Mouse (Mus musculus): ENCODE measurements around the gene Fancd2os.

Gene Fancd2os

GRCm38 (mm10) chr6:113600543-113601139 lies at the start of gene Fancd2os:
Gene Fancd2os (minus strand): TSS chr6:113600715.
- DNase-seq = peak; percentile 7 to 19

- DNase-seq = no peak
These were observed 49.7 kb upstream of the Fancd2os start for GRCm38 (mm10) chr6:113650197-113650640.

GRCm38 (mm10) chr6:113649346-113650196 lies 49.1 kb upstream of the Fancd2os start:
- DNase-seq = no peak

GRCm38 (mm10) chr6:113644808-113645207 lies 44.3 kb upstream of the Fancd2os start:
- peak in 1 of 2 experiments; percentile 53 for DNase-seq

GRCm38 (mm10) chr6:113643967-113644366 lies 43.5 kb upstream of the Fancd2os start:
- no peak for DNase-seq

GRCm38 (mm10) chr6:113643021-113643420 lies 42.5 kb upstream of the Fancd2os start:
- DNase-seq = no peak

GRCm38 (mm10) chr6:113642605-113643004 lies 42.1 kb upstream of the Fancd2os start:
- no peak for DNase-seq

GRCm38 (mm10) chr6:113639201-113639600 lies 38.7 kb upstream of the Fancd2os start:
- no peak for DNase-seq

GRCm38 (mm10) chr6:113638302-113639040 lies 38.0 kb upstream of the Fancd2os start, which contains the start of gene Irak2:
Gene Irak2 (plus strand): TSS chr6:113638467.
- DNase-seq = peak; percentile 97 to 98

- DNase-seq = no peak
These were observed 32.3 kb upstream of the Fancd2os start for GRCm38 (mm10) chr6:113632863-113633262.

GRCm38 (mm10) chr6:113630322-113630721 lies 29.8 kb upstream of the Fancd2os start:
- DNase-seq = no peak

GRCm38 (mm10) chr6:113624989-113625770 lies 24.7 kb upstream of the Fancd2os start:
- DNase-seq = peak; percentile 17 to 40

- peak; percentile 91 to 95 for DNase-seq
These were observed 23.6 kb upstream of the Fancd2os start, which contains the start of gene Vhl for GRCm38 (mm10) chr6:113623941-113624751. Gene Vhl (plus strand): TSS chr6:113623959.

- DNase-seq = no peak
These were observed 22.9 kb upstream of the Fancd2os start for GRCm38 (mm10) chr6:113623386-113623785.

- DNase-seq = no peak
These were observed 15.0 kb upstream of the Fancd2os start for GRCm38 (mm10) chr6:113615489-113615888.

GRCm38 (mm10) chr6:113614997-113615396 lies 14.5 kb upstream of the Fancd2os start:
- no peak for DNase-seq

GRCm38 (mm10) chr6:113614152-113614551 lies 13.6 kb upstream of the Fancd2os start:
- DNase-seq = no peak

GRCm38 (mm10) chr6:113612258-113612969 lies 11.9 kb upstream of the Fancd2os start:
- DNase-seq = peak; percentile 23 to 26

GRCm38 (mm10) chr6:113609293-113609692 lies 8.8 kb upstream of the Fancd2os start:
- no peak for DNase-seq

GRCm38 (mm10) chr6:113608871-113609270 lies 8.4 kb upstream of the Fancd2os start:
- DNase-seq = no peak

- no peak for DNase-seq
These were observed 4.7 kb upstream of the Fancd2os start for GRCm38 (mm10) chr6:113605224-113605545.
